In genomic region chr5:121879211-121879610, GRCm38 (mm10) we compare ENCODE assay signal across 9 mouse cellular contexts. TPM values are rescaled to one million over a fixed set of nuclear protein-coding genes. Genes with fewer than 3 reads are reported as not detected.
DNase-seq lines count a peak whose midpoint lies in the region; ATAC-seq and TF ChIP-seq lines count a peak whose summit lies in the region.
"Had no signal": no experiment of that assay in that cellular context is flagged by ENCODE, and none has a peak within 500 bp of the region (broad histone marks: within the 10 kb centered on the region; RNA-seq: fewer than 3 reads in every experiment).

No protein-coding gene starts in this region.

- H3K9ac ChIP-seq in limb, embryonic 11.5 days (ENCODE audit: low read length), result no peak overlapping the region
- H3K9ac ChIP-seq in midbrain, embryonic 13.5 days (replicated peaks), result no peak overlapping the region

- H3K27ac ChIP-seq in layer of hippocampus, adult 2 months, result no peak overlapping the region
- H3K27ac ChIP-seq in limb, embryonic 11.5 days (replicated peaks; ENCODE audit: low read depth, low read length), result no peak overlapping the region
- no peak overlapping the region for H3K27ac ChIP-seq in midbrain, embryonic 13.5 days

- peak; percentile 50 for DNase-seq in adrenal gland, adult 2 months
- DNase-seq in adrenal gland, adult 8-10 months, result no peak
- peak in 1 of 2 experiments; percentile 40 for DNase-seq in layer of hippocampus, adult 2 months (ENCODE audit: low spot score in 2 of 2)
- DNase-seq in layer of hippocampus, adult 9-10 months (ENCODE audit: low spot score), result no peak
- DNase-seq in adrenal gland, postnatal 14 days, result peak; percentile 66
- peak; percentile 60 for DNase-seq in limb, embryonic 11.5 days (ENCODE audit: low spot score)
- DNase-seq in spleen, postnatal 4 days (ENCODE audit: low spot score in 2 of 2), result peak; percentile 34 to 78

- H3K4me3 ChIP-seq in layer of hippocampus, adult 2 months, result no peak overlapping the region
- H3K4me3 ChIP-seq in limb, embryonic 11.5 days (ENCODE audit: low read depth, low read length), result no peak overlapping the region
- no peak overlapping the region for H3K4me3 ChIP-seq in midbrain, embryonic 13.5 days (replicated peaks)

- H3K9me3 ChIP-seq in limb, embryonic 11.5 days (ENCODE audit: control insufficient read depth, low read length), result no peaks in the 10 kb centered on the region
- no peaks in the 10 kb centered on the region for H3K9me3 ChIP-seq in midbrain, embryonic 13.5 days

- TF ChIP-seq CTCF in layer of hippocampus, adult 2 months (conservative IDR thresholded peaks at IDR 0.05), result peak; percentile 81

- H3K4me2 ChIP-seq in limb, embryonic 11.5 days (ENCODE audit: low read depth, severe bottlenecking), result no peak overlapping the region
- no peak overlapping the region for H3K4me2 ChIP-seq in midbrain, embryonic 13.5 days (replicated peaks)

- ATAC-seq in limb, embryonic 11.5 days (ENCODE audit: insufficient number of reproducible peaks, low FRiP score, low TSS enrichment, low read depth), result no peak
- ATAC-seq in midbrain, embryonic 13.5 days, result no peak
- ATAC-seq: Patski had no signal

- WGBS in limb, embryonic 11.5 days, result 64% methylated on average over 6 of the region's 6 CpGs
- 67% methylated on average over 6 of the region's 6 CpGs for WGBS in midbrain, embryonic 13.5 days

- H3K4me1 ChIP-seq in limb, embryonic 11.5 days (ENCODE audit: control insufficient read depth, insufficient read depth, low read length), result no peaks in the 10 kb centered on the region
- H3K4me1 ChIP-seq in midbrain, embryonic 13.5 days (replicated peaks), result no peaks in the 10 kb centered on the region

- H3K27me3 ChIP-seq in limb, embryonic 11.5 days (ENCODE audit: control insufficient read depth, insufficient read depth, low read length), result no peaks in the 10 kb centered on the region
- no peaks in the 10 kb centered on the region for H3K27me3 ChIP-seq in midbrain, embryonic 13.5 days
- H3K27me3 ChIP-seq: Patski had no signal

- no peaks in the 10 kb centered on the region for H3K36me3 ChIP-seq in limb, embryonic 11.5 days (ENCODE audit: control insufficient read depth, insufficient read depth, low read length)
- H3K36me3 ChIP-seq in midbrain, embryonic 13.5 days, result peaks cover 57% of the 10 kb centered on the region

RNA-seq across cellular contexts. Expression of gene Pheta1, which starts 30.4 kb away (rescaled TPM):
- 1 to 10 TPM; 5.6 to 9.2 TPM for total RNA-seq in adrenal gland, adult 2 months (2021)
- 24.3 and 27.4 TPM in 2 replicates for polyA plus RNA-seq in adrenal gland, adult 2 months (2012; rRNA removed)
- total RNA-seq in adrenal gland, adult 8-10 months (2022), result 1 to 10 TPM; 6.3 to 9.5 (median 7.5) TPM
- total RNA-seq in layer of hippocampus, adult 2 months (2021), result 1 to 10 TPM; 8.3 to 8.8 TPM
- 7.1 and 8.8 TPM in 2 replicates for total RNA-seq in adrenal gland, postnatal 14 days (2021)
- polyA plus RNA-seq in limb, embryonic 11.5 days (2014; fragmentation: Nextera tagmentation; extraction: Ambion mirVana), result 35.3 and 36.8 TPM in 2 replicates
- polyA plus RNA-seq in midbrain, embryonic 13.5 days (2015; fragmentation: Nextera tagmentation; extraction: Ambion mirVana), result 52.3 and 56.8 TPM in 2 replicates

RNA-seq across cellular contexts. Expression of gene Sh2b3, which starts 41.8 kb away (rescaled TPM):
- 10 to 100 TPM; 28.8 to 32.1 TPM for total RNA-seq in adrenal gland, adult 2 months (2021)
- polyA plus RNA-seq in adrenal gland, adult 2 months (2012; rRNA removed), result 138 and 147 TPM in 2 replicates
- total RNA-seq in adrenal gland, adult 8-10 months (2022), result 10 to 100 TPM; 34.5 to 37.3 (median 36.0) TPM
- total RNA-seq in layer of hippocampus, adult 2 months (2021), result 10 to 100 TPM; 19.9 to 21.6 TPM
- 35.6 and 43.0 TPM in 2 replicates for total RNA-seq in adrenal gland, postnatal 14 days (2021)
- 10.2 and 11.0 TPM in 2 replicates for polyA plus RNA-seq in limb, embryonic 11.5 days (2014; fragmentation: Nextera tagmentation; extraction: Ambion mirVana)
- polyA plus RNA-seq in midbrain, embryonic 13.5 days (2015; fragmentation: Nextera tagmentation; extraction: Ambion mirVana), result 5.3 and 6.0 TPM in 2 replicates

Comparison
In these comparisons a context has a peak if more than half of its experiments do, and no peak if none do; other contexts are left out.
1. DNase-seq: peak in adrenal gland, adult 2 months (single experiment), adrenal gland, postnatal 14 days (single experiment), limb, embryonic 11.5 days (single experiment) and spleen, postnatal 4 days (2 of 2); none in adrenal gland, adult 8-10 months (single experiment) and layer of hippocampus, adult 9-10 months (single experiment).